Mouse (Mus musculus): ENCODE measurements around the gene Cpsf7. TPM values are rescaled to one million over a fixed set of nuclear protein-coding genes. Genes with fewer than 3 reads are reported as not detected.

Cpsf7 gene
- polyA plus RNA-seq, 1 experiment from 2014 or later = 71.9 TPM

GRCm38 (mm10) chr19:10580102-10580501 is 55.0 kb downstream of the Cpsf7 start:
- ChIA-PET CTCF (interaction anchor here (1.1 to 5.2 kb wide), 3 partner anchors 15 to 23 kb away, joined by 3 to 49 read pairs (median 6); partner anchors contain the start of gene Ddb1), POLR2A (no interaction called here)
- ATAC-seq = no peak

GRCm38 (mm10) chr19:10580761-10581160 is 55.7 kb downstream of the Cpsf7 start:
- in situ Hi-C loops (cut with MboI; ENCODE audit: low pct_unique_long_range_greater_than_20kb) = no loop called here
- no peak for ATAC-seq
- ChIA-PET CTCF (interaction anchor here (5.2 kb wide), 1 partner anchor 22 kb away, joined by 49 read pairs; the partner anchor contains the start of gene Ddb1), POLR2A (interaction anchor here (0.7 kb wide), 1 partner anchor 274 kb away, joined by 9 read pairs; no protein-coding TSS in a partner anchor)
- no peak for TF ChIP-seq CTCF (IDR thresholded peaks at IDR 0.05)
- no peak for DNase-seq (ENCODE audit: low read depth, low spot score)
- H3K27me3 ChIP-seq = no peaks in the 10 kb centered on the region

More at GRCm38 (mm10) chr19:10580102-10580501, 55.0 kb downstream of the Cpsf7 start:
- in situ Hi-C loops (cut with MboI; ENCODE audit: low pct_unique_long_range_greater_than_20kb) = no loop called here
- TF ChIP-seq CTCF (IDR thresholded peaks at IDR 0.05) = no peak
- DNase-seq (ENCODE audit: low read depth, low spot score) = no peak
- H3K27me3 ChIP-seq = no peaks in the 10 kb centered on the region

- in situ Hi-C loops (cut with MboI; ENCODE audit: low pct_unique_long_range_greater_than_20kb) = no loop called here
- no peak for TF ChIP-seq CTCF (IDR thresholded peaks at IDR 0.05)
- POLR2A ChIA-PET = no interaction called here
- no peak for ATAC-seq
- CTCF ChIA-PET = no interaction called here
- no peak for DNase-seq (ENCODE audit: low read depth, low spot score)
- no peaks in the 10 kb centered on the region for H3K27me3 ChIP-seq
These were observed 56.9 kb downstream of the Cpsf7 start for GRCm38 (mm10) chr19:10581984-10582383.

- ChIA-PET POLR2A (interaction anchor here (1.7 kb wide), 1 partner anchor 12 kb away, joined by 3 read pairs; no protein-coding TSS in a partner anchor), CTCF (no interaction called here)
- no peaks in the 10 kb centered on the region for H3K27me3 ChIP-seq
- TF ChIP-seq CTCF (IDR thresholded peaks at IDR 0.05) = no peak
- DNase-seq (ENCODE audit: low read depth, low spot score) (no peak), ATAC-seq (no peak)
- in situ Hi-C loops (cut with MboI; ENCODE audit: low pct_unique_long_range_greater_than_20kb) = no loop called here
These were observed 58.6 kb downstream of the Cpsf7 start for GRCm38 (mm10) chr19:10583550-10584146.

GRCm38 (mm10) chr19:10585112-10585511 is 60.0 kb downstream of the Cpsf7 start:
- no peak for TF ChIP-seq CTCF (IDR thresholded peaks at IDR 0.05)
- in situ Hi-C loops (cut with MboI; ENCODE audit: low pct_unique_long_range_greater_than_20kb) = no loop called here
- DNase-seq (ENCODE audit: low read depth, low spot score) (no peak), ATAC-seq (no peak)
- H3K27me3 ChIP-seq = no peaks in the 10 kb centered on the region
- ChIA-PET POLR2A (interaction anchor here (0.7 kb wide), 1 partner anchor 316 kb away, joined by 3 read pairs; no protein-coding TSS in a partner anchor), CTCF (interaction anchor here (1.3 to 2.3 kb wide), 2 partner anchors 8 to 13 kb away, joined by 3 to 8 read pairs; partner anchors contain the start of genes Cyb561a3 and Tmem138)

GRCm38 (mm10) chr19:10587231-10587630 is 62.2 kb downstream of the Cpsf7 start:
- no peaks in the 10 kb centered on the region for H3K27me3 ChIP-seq
- DNase-seq (ENCODE audit: low read depth, low spot score) (no peak), ATAC-seq (no peak)
- POLR2A ChIA-PET = no interaction called here
- in situ Hi-C loops (cut with MboI; ENCODE audit: low pct_unique_long_range_greater_than_20kb) = no loop called here
- CTCF ChIA-PET = interaction anchor here (0.8 to 2.3 kb wide), 4 partner anchors 11 to 25 kb away, joined by 3 to 8 read pairs (median 3); partner anchors contain the start of gene Ddb1
- no peak for TF ChIP-seq CTCF (IDR thresholded peaks at IDR 0.05)

- in situ Hi-C loops (cut with MboI; ENCODE audit: low pct_unique_long_range_greater_than_20kb) = no loop called here
- TF ChIP-seq CTCF (IDR thresholded peaks at IDR 0.05) = no peak
- CTCF ChIA-PET = interaction anchor here (2.0 kb wide), 1 partner anchor 13 kb away, joined by 6 read pairs; no protein-coding TSS in a partner anchor
- POLR2A ChIA-PET = no interaction called here
- DNase-seq (ENCODE audit: low read depth, low spot score) (no peak), ATAC-seq (no peak)
- no peaks in the 10 kb centered on the region for H3K27me3 ChIP-seq
These were observed 64.2 kb downstream of the Cpsf7 start for GRCm38 (mm10) chr19:10589127-10589857.

GRCm38 (mm10) chr19:10590301-10590700 is 65.2 kb downstream of the Cpsf7 start:
- in situ Hi-C loops (cut with MboI; ENCODE audit: low pct_unique_long_range_greater_than_20kb) = no loop called here
- CTCF ChIA-PET = no interaction called here
- no peak for DNase-seq (ENCODE audit: low read depth, low spot score)
- ATAC-seq = no peak
- no peak for TF ChIP-seq CTCF (IDR thresholded peaks at IDR 0.05)
- POLR2A ChIA-PET = no interaction called here
- H3K27me3 ChIP-seq = no peaks in the 10 kb centered on the region

GRCm38 (mm10) chr19:10591659-10592377 is 66.8 kb downstream of the Cpsf7 start:
- DNase-seq (ENCODE audit: low read depth, low spot score) (no peak), ATAC-seq (no peak)
- CTCF ChIA-PET = interaction anchor here (1.0 to 3.9 kb wide), 3 partner anchors 12 to 117 kb away, joined by 3 to 23 read pairs (median 5); partner anchors contain the start of genes Ddb1 and Tkfc
- TF ChIP-seq CTCF (IDR thresholded peaks at IDR 0.05) = no peak
- POLR2A ChIA-PET = interaction anchor here (0.8 kb wide), 1 partner anchor 35 kb away, joined by 3 read pairs; no protein-coding TSS in a partner anchor
- no peaks in the 10 kb centered on the region for H3K27me3 ChIP-seq
- in situ Hi-C loops (cut with MboI; ENCODE audit: low pct_unique_long_range_greater_than_20kb) = no loop called here

Other genes with a start within 250 kb of the Cpsf7 start
- 2.9 TPM for gene Dagla, start 220.4 kb upstream of the Cpsf7 start, polyA plus RNA-seq (2021)
- 4.1 TPM for gene Syt7, start 136.2 kb upstream of the Cpsf7 start, polyA plus RNA-seq (2021)
- gene Lrrc10b, start 67.8 kb upstream of the Cpsf7 start, polyA plus RNA-seq (2021) = 0.06 TPM
- gene Ppp1r32, start 42.3 kb upstream of the Cpsf7 start, polyA plus RNA-seq (2021) = 0.14 TPM
- gene Sdhaf2, start 876 bp downstream of the Cpsf7 start, polyA plus RNA-seq (2021) = 81.9 TPM
- 36.5 TPM for gene Tmem216, start 31.0 kb downstream of the Cpsf7 start, polyA plus RNA-seq (2021)
- gene Cyb561a3, start 51.9 kb downstream of the Cpsf7 start, polyA plus RNA-seq (2021) = 40.0 TPM
- 50.3 TPM for gene Tmem138, start 52.1 kb downstream of the Cpsf7 start, polyA plus RNA-seq (2021)
- 622 TPM for gene Ddb1, start 80.1 kb downstream of the Cpsf7 start, polyA plus RNA-seq (2021)
- 39.4 TPM for gene Tkfc, start 80.4 kb downstream of the Cpsf7 start, polyA plus RNA-seq (2021)
- gene Vwce, start 108.9 kb downstream of the Cpsf7 start, polyA plus RNA-seq (2021) = 0.06 TPM
- gene Pga5, start 152.8 kb downstream of the Cpsf7 start, polyA plus RNA-seq (2021) = 0.06 TPM
- gene Vps37c, start 163.5 kb downstream of the Cpsf7 start, polyA plus RNA-seq (2021) = 52.9 TPM
- not detected for gene Cd5, start 213.7 kb downstream of the Cpsf7 start, polyA plus RNA-seq (2021)